Mouse (Mus musculus) heart, adult 11 months (tissue): ENCODE results near the gene Serpina7.
A peak's percentile ranks its signal among the peaks of the same experiment; 100 is the strongest.

Source experiments
- DNase-seq: peaks from one replicate; pipeline ENCODE4 v3.0.0; 2022

The Serpina7 gene

DNA sequence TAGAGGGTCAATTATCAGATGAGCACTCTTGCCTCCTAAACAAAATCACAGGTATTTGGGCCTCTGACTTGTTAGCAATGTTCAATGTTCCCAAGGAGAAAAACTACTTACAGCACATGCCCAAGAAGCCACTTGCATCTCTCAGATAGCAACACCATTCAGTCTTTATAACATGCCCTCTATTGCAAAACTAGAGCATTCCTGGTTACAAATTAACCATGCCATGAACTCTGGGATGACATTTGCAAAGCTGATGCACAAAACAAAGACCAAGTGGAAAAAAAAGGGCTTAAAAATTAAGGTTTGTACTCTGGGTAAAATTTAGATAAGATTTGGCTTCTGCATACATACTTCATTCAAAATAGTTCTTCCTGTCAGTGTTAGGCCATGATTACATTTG, at the start of gene Serpina7:
Serpina7 (minus strand) TSS at position 160 of the 400 bp plus-strand sequence.
- DNase-seq, result no peak

- peak; percentile 92 for DNase-seq
These were observed 49.0 kb upstream of the Serpina7 start for GRCm38 (mm10) chrX:139134031-139134430.

DNA sequence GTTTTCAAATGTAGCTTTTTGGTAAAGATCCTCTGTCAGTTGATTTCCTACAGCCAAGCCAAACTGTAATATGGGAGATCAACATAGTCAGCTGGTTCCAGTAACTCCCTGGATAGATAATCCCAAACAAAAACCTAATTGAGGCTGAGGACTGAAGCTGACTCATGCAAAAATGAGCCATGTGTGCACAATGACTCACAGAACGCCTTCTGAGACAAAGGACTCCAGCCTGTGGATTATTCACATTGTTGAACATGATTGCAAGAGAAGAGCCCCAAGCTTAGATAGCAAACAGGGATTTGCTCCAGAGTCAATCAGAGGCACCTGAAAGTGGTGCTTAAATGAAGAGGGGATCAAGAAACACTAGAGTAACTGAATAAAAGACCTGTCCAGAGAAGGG, 12.2 kb upstream of the Serpina7 start:
- DNase-seq, result no peak

GRCm38 (mm10) chrX:139085943-139086342, 907 bp upstream of the Serpina7 start, which contains the start of gene 4930513O06Rik:
TSS of gene 4930513O06Rik (plus strand) at chrX:139086243.
- no peak for DNase-seq

DNA sequence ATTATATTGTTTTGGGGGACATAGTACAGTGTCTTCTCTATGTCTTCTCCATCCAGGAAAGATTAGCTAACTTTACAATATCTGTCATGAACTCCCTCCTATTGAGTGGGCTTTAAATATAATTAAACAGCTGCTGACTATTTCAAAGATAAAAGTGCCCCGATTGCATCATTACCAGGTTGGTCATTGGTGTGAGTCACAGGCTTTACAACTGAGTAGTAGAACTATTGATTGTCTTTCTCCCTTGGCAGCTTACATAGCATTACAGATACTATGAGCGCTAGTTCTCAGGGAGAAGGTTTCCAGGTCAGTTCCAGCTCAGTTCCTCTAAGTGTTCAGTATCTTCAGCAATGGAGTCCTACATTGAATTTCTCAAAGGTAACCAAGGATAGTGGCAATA, 6.5 kb downstream of the Serpina7 start:
- no peak for DNase-seq

DNA sequence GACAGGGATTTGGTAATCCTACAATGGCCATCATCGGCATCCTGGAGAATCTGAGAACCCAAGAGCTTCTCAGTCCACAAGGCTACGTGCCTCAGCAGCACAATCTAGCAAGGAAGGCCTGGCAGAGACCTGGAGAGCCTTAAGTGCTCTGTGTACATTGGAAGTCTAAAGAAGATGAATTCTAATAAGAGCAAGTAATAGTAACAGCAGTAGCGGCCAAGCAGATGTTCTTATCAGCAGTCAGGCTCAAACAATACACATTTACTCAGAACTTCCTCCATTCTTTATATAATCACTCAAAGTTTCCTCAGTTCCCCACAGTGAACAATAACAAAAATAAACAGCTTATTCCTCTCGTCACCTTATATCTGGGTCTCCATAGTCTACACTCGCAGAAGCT, 21.0 kb downstream of the Serpina7 start:
- DNase-seq, result no peak

GRCm38 (mm10) chrX:139053149-139053548, 31.9 kb downstream of the Serpina7 start:
- no peak for DNase-seq

- DNase-seq, result no peak
These were observed 33.1 kb downstream of the Serpina7 start for GRCm38 (mm10) chrX:139051976-139052375.

- no peak for DNase-seq
These were observed 43.9 kb downstream of the Serpina7 start for GRCm38 (mm10) chrX:139041148-139041547.

DNA sequence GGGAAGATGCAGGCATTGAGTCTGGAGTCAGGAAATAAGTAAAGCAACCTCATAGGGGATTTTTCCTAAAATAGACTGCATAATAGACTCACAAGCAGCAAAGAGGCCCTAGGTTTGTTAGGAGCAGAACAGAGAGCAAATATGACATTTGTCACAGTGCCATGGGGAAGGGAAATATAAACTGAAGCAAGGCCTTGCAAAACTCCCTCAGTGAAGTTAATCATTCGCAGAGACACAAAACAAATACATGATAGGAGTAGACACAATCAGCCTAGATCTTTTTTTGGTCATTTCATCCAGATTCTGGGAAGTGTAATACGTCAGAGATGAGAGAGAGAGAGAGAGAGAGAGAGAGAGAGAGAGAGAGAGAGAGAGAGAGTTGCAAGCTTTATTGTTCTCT, 45.7 kb downstream of the Serpina7 start:
- DNase-seq, result no peak

DNA sequence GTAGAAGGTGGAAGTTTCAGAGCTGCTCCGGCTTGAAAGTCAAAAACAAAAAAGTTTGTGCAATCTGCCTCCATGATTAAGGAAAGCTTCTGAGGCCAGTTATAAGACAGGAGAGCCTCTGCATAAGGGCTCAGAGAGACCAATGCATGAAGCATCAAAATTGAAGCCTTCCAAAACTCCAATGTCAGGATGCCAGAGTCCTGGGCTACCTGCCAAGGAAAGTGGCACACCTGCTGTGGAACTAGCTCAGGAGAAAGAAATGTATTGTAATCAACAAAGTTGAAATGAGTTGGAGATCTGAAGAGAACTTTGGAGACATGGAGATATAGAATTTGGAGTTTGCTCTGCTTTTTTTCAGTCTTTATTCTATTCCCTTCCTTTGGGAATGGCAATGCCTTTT, 47.4 kb downstream of the Serpina7 start:
- no peak for DNase-seq
